Mouse (Mus musculus) cerebellum, adult 18-20 months (tissue): ENCODE measurements around the gene Rela.

Experiments used
- DNase-seq, 2 experiments: peaks; one replicate each; pipeline ENCODE4 v3.0.0; 2021

Gene Rela

GRCm38 (mm10) chr19:5636571-5637041 lies 677 bp upstream of the Rela start:
- DNase-seq, result no peak

GRCm38 (mm10) chr19:5638416-5639005 lies 1.2 kb downstream of the Rela start:
- DNase-seq, result no peak

- no peak for DNase-seq
Measured at GRCm38 (mm10) chr19:5640339-5640738, 3.1 kb downstream of the Rela start.

GRCm38 (mm10) chr19:5641021-5641420 lies 3.7 kb downstream of the Rela start:
- no peak for DNase-seq

GRCm38 (mm10) chr19:5641641-5642040 lies 4.4 kb downstream of the Rela start:
- no peak for DNase-seq

GRCm38 (mm10) chr19:5645280-5645679 lies 8.0 kb downstream of the Rela start:
- DNase-seq, result no peak

GRCm38 (mm10) chr19:5646731-5647330 lies 9.5 kb downstream of the Rela start:
- no peak for DNase-seq

- DNase-seq, result no peak
Measured at GRCm38 (mm10) chr19:5647791-5648190, 10.5 kb downstream of the Rela start.

GRCm38 (mm10) chr19:5648401-5649297 lies 11.4 kb downstream of the Rela start:
- peak; percentile 59 to 69 for DNase-seq

GRCm38 (mm10) chr19:5649298-5649741 lies 12.0 kb downstream of the Rela start:
- DNase-seq, result no peak

GRCm38 (mm10) chr19:5651502-5652274 lies 14.4 kb downstream of the Rela start:
- DNase-seq, result no peak

- no peak for DNase-seq
Measured at GRCm38 (mm10) chr19:5652570-5652969, 15.3 kb downstream of the Rela start.

- DNase-seq, result no peak
Measured at GRCm38 (mm10) chr19:5653969-5654719, 16.9 kb downstream of the Rela start.

GRCm38 (mm10) chr19:5654720-5655298 lies 17.5 kb downstream of the Rela start:
- DNase-seq, result no peak

GRCm38 (mm10) chr19:5660942-5661751 lies 23.9 kb downstream of the Rela start:
- no peak for DNase-seq

- DNase-seq, result no peak
Measured at GRCm38 (mm10) chr19:5662310-5662709, 25.0 kb downstream of the Rela start.

GRCm38 (mm10) chr19:5662981-5663913 lies 26.0 kb downstream of the Rela start, which contains the start of gene Sipa1:
Sipa1 (minus strand) TSS chr19:5663707.
- peak; percentile 67 to 71 for DNase-seq

- DNase-seq, result no peak
Measured at GRCm38 (mm10) chr19:5664669-5665257, 27.5 kb downstream of the Rela start.

- no peak for DNase-seq
Measured at GRCm38 (mm10) chr19:5665465-5665864, 28.2 kb downstream of the Rela start.
